Mouse (Mus musculus): ENCODE results near the gene Comtd1.

Gene Comtd1

DNA sequence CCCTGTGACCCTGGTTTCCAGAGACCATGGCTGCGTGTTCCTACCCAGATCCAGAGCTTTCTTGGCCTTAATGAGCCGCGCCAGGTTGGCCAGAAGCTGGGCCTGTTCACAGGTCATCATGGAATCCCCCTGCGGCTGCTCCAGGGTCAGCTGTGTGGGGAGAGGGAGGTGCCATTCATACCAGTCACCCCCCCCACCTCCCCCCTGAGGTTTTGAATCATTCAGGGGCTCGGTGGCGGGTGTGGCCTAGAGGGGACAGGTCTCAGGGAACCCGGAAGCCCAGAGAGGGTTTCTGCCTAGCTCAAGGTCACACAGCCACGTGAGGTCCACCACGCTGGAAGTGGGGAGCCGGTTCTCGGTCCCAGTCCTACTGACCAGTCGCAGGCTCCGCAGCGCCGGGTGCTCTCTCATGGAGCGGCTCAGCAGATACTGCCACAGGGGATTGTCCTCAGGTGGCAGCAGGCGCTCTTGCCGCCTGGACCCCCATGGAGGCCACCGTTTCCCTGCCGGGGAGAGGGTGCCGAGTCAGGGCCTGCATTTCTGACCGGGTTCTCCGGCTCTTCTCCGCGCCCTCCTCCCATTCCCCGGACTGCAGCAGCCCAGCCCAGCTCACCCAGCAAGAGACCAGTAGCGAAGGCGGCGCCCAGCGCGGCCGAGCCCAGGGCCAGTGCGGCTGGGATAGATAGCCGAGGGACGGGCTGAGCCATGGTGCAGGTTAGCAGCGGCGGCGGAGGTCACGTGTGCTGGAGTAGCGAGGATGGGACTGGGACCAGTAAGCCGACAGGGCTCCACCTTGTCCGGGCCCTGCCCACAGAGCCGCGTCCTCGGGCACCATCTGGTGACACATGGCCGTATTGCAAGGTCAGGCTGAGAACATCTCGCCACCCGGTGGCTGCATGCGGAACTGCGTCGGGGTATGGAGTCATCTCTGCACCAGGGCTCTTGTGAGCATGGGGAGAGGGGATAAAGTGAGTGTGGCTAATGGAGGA is at the start of gene Comtd1:
Gene Comtd1 (minus strand): TSS at position 812 of the 989 bp plus-strand sequence.
- DNase-seq (ENCODE audit: extremely low spot score, low read depth, low spot score): peak; percentile 91

DNA sequence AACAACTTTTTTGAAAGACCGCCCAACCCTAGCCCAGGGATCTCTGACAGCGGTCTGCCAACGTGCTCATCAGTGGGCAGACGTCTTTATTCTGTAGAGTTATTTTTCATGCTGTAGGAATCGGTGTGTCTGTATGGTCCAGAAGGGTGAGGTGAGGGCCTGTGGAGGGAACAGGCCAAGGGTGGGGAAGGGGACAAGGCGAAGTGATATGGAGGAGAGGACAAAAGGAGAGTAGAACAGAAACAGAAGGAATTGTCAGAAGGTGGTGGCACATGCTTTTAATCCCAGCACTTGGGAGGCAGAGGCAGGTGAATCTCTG is 43.5 kb upstream of the Comtd1 start:
- no peak for DNase-seq (ENCODE audit: extremely low spot score, low read depth, low spot score)

DNA sequence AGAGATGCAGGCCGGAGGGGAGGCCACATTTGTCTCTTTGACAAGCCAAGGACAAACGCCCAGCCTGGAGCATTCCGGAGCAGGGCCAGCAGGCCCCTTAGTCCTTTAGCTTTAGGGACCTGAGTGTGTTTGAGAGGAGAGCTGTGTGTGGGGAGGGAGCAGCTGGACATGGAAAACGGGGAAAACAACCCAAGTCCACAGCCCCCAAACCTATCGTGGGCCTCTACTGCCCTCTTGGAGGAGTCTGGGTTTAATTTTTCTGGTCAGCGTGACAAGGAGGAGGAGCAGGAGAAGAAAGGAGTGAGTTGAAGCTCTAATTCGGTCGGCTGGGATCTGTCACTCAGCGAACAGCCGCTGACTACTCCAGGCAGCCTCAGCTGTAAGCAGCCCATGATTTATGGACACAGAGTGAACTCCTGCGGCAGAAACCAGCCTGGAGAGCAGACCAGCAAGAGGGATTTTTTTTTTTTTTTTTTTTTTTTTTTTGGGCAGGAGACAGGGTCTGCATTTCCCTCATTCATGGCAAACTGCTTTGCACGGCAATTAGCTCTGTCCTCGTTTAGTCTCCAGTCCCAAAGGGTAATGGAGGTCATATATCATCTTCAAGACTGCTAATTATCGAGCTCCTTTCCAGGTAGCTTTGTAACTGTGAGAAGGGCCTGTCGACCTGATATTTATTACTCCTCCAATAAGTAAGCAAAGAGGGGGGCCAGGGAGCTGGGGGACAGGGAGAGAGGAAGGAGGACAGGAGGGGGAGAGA is 43.0 kb upstream of the Comtd1 start:
- DNase-seq (ENCODE audit: extremely low spot score, low read depth, low spot score): peak; percentile 93

DNA sequence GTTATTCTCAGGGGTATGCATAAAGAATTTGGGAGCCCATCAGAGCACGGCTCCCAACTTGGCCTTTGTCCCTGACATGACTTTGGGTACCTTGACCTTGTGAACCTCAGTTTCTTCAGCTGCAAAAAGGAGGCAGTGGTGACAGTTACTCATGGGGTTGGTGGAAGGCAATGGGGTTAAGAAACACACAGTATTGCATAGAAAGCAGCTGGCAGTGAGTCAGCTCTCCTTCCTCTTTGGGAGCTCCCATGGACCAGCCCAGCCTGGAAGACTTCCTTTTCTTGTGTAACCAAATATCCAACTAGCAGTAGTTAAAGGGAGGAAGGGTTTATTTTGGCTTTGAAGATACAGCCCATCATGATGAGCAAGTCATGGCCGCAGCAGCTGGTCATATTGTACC is 41.7 kb upstream of the Comtd1 start:
- DNase-seq (ENCODE audit: extremely low spot score, low read depth, low spot score): no peak

DNA sequence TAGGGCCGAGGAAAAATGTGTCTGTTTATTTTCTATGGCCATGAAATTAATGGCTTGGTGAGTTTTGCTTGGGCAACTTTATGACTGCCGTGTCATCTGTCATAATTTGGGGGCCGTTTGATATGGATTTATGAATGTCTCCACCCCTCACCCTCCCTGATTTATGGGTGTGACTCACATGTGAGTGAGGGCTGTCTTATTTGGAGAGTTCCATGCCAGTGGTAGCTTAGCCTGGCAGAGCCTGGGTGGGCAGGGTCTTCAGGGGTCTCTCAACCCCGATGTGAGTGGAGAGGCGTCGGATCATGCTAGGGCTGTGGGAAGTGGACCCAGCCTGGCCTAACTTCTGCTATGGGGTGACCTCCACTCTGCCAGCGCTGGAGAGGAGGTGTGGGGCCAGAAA is 18.0 kb upstream of the Comtd1 start:
- no peak for DNase-seq (ENCODE audit: extremely low spot score, low read depth, low spot score)

DNA sequence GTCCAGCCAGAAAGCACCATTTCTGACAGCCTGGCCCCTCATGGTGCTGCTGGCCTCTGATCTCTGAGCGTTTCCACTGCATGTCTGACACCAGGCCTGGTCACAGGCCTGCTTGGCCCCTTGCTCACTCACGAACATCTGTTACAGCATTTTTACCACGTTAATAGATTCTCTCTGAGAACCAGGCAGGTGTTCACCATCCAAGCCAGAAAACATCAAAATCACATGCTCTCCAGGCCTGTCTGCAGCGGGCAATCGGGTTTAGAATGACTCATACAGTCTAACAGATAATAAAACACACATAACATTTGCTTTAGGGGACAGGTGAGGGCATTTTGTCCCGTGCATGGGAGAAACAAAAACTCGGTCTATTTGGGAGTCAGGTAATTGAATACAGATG is 17.5 kb upstream of the Comtd1 start:
- DNase-seq (ENCODE audit: extremely low spot score, low read depth, low spot score): peak; percentile 84

DNA sequence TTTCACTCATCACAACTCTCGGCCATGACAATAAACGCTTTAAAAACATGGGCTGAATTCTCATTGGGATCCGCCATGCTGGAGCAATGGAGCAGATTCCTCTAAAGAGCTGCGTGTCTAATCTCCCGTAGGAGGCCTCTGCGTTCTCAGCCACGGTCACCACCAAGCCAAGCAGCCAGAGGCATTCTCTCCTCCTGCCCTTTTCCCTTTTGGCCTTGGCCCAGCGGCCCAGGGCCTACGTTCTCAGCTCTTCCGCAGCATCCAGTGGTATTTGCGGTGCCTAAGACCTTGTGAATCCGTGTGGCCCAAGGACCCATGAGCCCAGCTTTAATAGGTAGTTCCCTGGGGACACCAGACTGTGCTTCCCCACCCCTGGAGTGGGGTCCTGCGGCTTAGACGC is 8.1 kb upstream of the Comtd1 start:
- DNase-seq (ENCODE audit: extremely low spot score, low read depth, low spot score): no peak

DNA sequence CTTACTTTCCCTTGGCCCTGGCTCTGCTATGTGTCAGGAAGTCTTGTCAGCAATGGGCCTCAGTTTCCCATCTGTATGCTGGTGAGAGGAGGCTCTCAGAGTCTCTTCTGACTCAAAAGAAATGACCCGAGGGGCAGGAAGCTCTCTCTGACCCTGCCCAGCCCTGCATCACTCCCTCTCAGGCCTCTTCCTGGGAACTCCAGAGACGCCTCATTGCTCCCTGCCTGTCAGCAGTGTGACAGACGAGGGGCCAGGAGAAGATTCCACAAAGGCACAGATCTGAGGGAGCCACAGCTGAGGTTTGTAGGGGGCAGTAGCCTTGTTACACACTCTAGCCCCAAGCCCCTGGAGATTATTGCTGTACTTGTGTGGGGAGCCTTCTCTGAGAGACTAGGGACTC is 7.2 kb upstream of the Comtd1 start:
- DNase-seq (ENCODE audit: extremely low spot score, low read depth, low spot score): no peak

DNA sequence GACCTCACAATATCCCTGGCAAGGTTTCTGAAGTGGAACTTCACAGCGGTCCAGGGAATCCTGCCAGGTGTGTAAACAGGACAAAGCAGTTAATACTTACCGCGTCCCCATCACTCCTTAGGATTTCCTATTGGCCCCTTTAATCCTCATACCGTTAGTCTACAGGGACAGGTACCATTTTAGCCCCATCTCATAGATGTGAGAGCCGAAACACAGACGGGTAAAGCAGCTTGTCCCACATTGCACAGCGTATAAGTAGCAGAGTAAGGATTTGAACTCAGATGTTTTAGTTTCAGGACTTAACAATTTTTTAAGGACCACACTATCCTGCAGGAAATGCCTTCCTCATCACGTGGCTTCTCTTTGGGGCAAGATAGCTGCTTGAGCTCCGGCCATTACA is 5.5 kb upstream of the Comtd1 start:
- no peak for DNase-seq (ENCODE audit: extremely low spot score, low read depth, low spot score)

DNA sequence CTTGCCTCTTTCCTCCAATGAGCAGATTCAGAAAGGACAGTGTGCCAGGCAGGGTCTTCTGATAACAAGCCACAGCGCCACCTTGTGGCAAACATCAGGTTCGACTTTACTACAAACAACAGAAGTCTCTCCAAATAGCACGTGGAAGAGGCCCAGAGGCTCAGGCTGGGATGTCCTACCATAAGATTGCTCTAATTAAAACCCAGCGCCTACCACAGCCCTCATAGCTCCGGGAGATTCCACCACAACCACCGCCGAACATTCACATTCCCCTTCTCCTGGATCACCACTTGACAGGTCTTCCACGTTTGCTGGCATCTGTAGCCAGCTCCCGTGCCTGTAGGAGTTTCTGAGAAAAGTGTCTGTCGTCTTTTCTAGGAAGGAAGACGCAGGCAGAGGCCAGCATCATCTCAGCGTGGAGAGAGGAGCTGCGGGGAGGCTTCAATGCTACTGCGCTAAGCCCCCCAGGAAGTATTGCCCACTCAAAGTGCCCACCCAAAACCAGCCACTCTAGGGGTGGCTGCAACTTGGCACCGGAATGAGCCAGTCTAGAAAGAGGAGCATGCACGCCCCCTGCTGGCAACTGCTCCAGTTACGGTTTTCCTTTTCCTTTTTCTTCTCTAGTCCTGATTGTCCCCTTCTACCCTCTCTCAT is 4.8 kb upstream of the Comtd1 start:
- DNase-seq (ENCODE audit: extremely low spot score, low read depth, low spot score): peak; percentile 80

DNA sequence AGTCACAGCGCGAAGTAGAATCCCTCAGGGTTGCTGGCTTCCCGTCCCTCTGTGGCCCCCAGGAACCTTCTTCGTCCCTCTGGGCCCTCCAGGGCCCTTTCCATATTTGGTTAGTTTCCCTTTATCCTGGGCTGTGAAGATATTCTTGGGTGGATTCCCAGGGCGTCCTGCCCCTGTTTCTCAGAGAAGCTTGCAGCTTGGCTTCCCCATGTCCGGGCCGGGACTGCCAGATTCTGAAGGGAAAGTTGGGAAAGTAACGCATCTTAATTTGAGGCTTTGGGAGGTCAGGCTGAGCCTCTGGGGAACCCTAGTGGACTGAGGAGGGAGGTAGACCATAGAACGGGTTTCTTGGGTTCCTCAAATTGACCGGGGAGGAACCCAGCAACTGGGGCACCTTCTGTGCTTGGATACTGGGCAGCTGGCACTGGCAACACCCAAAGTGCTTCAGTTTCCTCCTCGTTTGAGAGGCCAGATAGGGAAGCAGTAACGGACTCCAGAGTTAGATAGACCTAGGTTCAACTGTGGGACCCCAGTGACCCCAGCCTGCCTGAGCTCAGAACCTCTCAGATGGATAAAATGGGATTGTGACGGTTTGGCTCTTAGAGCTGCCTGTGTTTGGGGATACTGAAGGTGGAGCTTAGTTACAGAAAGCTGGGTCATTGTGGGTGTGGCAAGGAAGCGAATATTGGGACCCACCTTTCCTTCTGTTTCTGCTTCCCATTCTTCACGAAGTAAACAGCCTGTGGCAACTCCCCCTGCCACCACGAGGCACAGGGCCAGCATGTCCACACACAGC is 3.4 kb upstream of the Comtd1 start:
- no peak for DNase-seq (ENCODE audit: extremely low spot score, low read depth, low spot score)

DNA sequence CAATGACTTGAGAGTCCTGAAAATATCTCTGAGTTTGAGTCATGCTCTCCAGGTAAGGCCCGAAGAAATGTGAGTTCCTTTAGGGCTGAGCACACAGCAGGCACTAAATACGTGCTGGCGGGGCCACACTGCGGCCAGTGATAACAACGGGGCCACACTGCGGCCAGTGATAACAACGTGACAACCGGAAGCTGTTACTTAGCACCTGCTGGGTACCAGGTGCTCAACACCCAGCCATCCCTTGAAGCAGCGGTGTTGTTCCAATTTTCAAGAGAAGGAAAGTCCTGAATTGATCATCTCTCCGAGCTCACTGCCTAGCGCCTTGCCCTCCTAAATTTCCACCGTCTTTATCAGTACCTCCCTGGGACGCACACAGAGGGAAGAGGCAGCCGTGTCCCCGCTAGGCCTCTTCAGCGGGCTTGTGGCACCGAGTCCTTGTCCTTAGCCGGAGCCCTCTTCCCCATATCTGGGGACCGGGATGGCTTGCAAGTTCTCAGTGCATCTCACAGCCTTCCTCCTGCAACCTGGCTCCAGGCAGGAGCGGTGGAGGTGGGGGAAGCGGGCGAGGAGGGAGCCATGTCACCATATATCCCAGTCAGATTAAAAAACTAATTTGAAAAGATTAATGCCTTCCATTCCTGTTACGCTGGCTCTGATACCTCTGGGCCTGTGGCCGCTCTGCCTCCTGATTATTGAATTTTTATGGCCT is 1.8 kb upstream of the Comtd1 start:
- no peak for DNase-seq (ENCODE audit: extremely low spot score, low read depth, low spot score)

DNA sequence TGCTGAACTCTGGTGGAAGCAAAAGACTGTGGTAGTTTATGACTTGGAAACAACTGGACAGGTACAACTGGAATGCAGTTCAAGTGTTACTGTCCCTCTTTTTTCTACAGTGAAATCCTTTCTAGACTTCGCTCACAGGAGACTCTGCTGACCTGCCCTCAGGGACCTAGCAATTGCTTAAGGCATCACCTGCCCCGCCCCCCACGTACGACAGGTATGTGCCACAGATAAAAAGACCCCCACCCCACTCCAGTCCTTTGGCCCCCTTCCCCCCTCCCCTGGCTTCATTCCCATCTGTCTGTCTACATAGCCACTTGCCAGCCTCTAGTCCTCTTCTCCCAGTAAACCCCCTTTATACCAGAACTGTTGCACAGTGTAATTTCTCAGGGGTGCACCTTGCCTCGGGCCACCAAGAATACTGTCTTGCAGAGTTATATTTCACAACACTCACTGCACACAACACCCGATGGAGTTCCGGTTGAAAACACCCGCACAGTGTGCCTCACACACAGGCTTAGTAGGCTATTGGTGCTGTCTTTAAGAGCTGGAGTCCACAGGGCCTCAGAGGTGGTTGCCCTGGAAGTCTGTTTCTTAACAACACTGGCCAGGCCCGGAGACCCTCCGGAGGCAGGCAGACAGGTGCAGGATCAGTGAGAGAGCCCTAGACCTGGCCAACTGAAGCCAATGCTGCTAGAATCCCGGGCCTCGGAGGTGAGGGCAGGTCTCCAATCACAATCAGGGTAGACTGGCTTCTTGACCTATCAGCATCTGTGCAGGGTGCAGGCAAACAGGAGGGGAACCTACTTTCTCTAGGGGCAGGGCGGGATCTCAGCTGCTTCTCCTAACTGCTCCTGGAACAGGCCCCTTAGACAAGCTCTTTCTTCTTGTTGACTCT is 994 bp upstream of the Comtd1 start:
- no peak for DNase-seq (ENCODE audit: extremely low spot score, low read depth, low spot score)

DNA sequence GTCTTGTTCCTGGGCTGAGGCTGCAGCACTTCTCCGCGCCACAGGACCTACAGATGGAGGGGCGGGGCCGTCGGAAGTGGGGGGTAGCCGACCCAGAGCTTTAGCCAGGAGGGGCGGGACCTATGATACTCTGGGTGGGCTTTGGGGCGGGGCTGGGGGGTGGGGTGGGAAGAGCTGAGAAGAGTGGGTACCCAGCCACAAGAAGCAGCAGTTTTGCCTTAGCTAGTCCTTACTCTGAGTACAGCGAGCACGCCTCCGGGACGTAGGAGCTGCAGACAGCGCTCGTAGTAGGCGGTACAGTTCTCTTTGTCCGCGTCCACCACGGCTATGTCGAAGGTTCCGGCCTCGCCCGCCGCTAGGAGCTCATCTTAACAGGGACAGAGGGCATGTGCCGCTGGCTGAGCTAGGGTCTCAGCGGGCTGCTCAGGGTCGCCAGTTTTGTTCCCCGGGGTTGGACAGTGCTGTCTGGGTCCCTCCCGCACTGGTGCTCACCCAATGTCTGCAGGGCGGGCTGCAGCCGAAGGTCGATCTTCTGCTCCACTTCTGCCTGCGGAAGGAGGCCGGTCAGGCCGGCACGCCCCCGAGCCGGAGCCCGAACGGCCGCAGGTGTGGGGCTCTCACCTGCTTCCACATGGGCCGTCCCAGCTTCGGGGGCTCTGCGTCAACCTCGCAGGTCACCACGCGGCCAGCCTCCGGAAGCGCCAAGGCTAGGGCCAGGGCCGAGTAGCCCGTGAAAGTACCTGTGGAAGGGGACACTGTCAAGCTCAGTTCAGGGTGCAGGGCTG is 1.2 kb downstream of the Comtd1 start:
- DNase-seq (ENCODE audit: extremely low spot score, low read depth, low spot score): no peak

DNA sequence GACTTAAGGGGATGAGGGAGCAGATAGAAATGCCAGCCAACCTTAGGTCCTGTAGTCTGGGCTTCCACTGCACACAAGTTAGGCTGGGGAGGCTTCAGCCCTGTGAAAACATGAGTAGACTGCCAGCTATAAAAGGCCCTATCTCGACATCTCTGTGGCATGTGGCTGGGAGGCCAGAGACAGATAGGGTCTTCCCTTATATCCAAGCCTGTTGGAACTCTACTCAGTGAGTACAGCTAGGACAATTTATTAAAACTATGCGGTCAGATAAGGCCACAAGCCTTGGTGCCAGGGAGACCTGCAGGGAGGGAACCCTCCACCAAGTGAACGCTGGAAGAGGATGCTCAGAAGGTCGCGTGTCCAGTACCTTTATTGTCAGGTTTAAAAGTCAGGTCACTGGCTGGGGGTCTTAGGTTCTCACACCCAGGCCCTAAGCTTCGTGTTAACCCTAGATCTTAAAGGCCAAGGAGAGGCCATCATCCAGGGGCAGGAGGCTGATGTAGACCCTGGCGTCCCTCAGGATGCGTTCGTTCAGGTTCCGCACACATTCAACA is 1.9 kb downstream of the Comtd1 start:
- DNase-seq (ENCODE audit: extremely low spot score, low read depth, low spot score): no peak

DNA sequence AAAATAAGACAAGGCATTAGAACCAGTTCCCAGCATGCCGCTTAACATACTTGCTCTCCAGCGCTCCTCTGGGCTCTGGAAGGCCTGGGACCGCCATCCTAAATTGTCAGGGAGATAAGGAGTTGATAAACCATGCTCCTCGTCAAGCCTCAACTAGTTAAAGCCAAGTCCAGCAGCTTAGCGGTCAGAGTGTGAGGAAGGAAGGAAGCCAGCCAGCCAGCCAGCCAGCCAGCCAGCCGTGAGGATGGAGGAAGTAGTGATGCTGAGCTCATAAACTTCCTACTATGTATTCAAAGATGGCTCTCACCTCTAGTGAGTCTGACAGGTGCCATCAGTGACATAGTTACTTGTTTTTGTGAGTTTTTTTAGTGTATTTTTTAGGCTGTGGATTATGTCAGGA is 5.5 kb downstream of the Comtd1 start:
- DNase-seq (ENCODE audit: extremely low spot score, low read depth, low spot score): no peak

DNA sequence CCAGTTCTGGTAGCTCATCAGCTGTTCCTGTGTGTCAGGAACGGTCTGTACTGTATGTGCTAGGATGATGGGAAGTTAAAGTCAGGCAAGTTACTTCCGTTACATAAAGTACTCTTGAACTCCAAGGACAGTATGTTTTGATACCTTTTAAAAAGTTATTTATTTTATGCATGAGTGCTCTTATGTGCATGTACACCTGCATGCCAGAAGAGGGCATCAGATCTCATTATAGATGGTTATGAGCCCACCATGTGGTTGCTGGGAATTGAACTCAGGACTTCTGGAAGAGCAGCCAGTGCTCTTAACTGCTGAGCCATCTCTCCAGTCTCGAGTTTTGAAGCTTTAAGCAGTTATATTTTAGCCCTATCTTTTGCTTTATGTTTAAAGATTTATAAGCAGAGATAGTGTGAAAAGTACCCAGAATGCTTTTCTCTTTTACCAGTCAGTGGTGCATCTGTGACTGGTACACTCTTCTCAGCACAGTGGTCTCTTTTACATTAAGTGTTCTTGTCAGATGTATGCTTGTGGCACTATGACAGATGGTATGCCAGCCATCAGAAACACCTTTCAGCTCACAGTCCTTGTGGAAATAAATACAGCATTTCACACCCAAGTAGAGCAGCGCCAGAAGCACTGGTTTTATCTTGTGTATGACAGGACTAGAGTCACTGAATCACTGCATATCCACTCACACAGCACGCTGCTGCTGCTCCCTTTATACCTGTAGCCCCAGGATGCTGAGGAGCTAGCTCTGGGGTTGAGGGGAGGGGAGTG is 6.8 kb downstream of the Comtd1 start:
- DNase-seq (ENCODE audit: extremely low spot score, low read depth, low spot score): no peak
